Mouse (Mus musculus): ENCODE measurements around the gene Mgat5.

Gene Mgat5

GRCm38 (mm10) chr1:127217665-127218064 lies 12.8 kb downstream of the Mgat5 start:
- DNase-seq (ENCODE audit: low spot score): no peak

GRCm38 (mm10) chr1:127218182-127218581 lies 13.4 kb downstream of the Mgat5 start:
- no peak for DNase-seq (ENCODE audit: low spot score)

GRCm38 (mm10) chr1:127219161-127219560 lies 14.3 kb downstream of the Mgat5 start:
- DNase-seq (ENCODE audit: low spot score): no peak

GRCm38 (mm10) chr1:127219621-127220020 lies 14.8 kb downstream of the Mgat5 start:
- DNase-seq (ENCODE audit: low spot score): peak; percentile 29

GRCm38 (mm10) chr1:127221998-127222736 lies 17.4 kb downstream of the Mgat5 start:
- no peak for DNase-seq (ENCODE audit: low spot score)

GRCm38 (mm10) chr1:127225060-127225459 lies 20.2 kb downstream of the Mgat5 start:
- DNase-seq (ENCODE audit: low spot score): no peak

GRCm38 (mm10) chr1:127229011-127229410 lies 24.2 kb downstream of the Mgat5 start:
- DNase-seq (ENCODE audit: low spot score): no peak

GRCm38 (mm10) chr1:127230468-127230867 lies 25.7 kb downstream of the Mgat5 start:
- DNase-seq (ENCODE audit: low spot score): no peak

- DNase-seq (ENCODE audit: low spot score): no peak
These were observed 28.4 kb downstream of the Mgat5 start for GRCm38 (mm10) chr1:127233191-127233651.

- no peak for DNase-seq (ENCODE audit: low spot score)
These were observed 30.3 kb downstream of the Mgat5 start for GRCm38 (mm10) chr1:127235157-127235556.

GRCm38 (mm10) chr1:127236396-127236795 lies 31.6 kb downstream of the Mgat5 start:
- DNase-seq (ENCODE audit: low spot score): no peak

GRCm38 (mm10) chr1:127238871-127239314 lies 34.1 kb downstream of the Mgat5 start:
- no peak for DNase-seq (ENCODE audit: low spot score)

GRCm38 (mm10) chr1:127239914-127240313 lies 35.1 kb downstream of the Mgat5 start:
- DNase-seq (ENCODE audit: low spot score): no peak

- DNase-seq (ENCODE audit: low spot score): no peak
These were observed 37.5 kb downstream of the Mgat5 start for GRCm38 (mm10) chr1:127242151-127242887.

GRCm38 (mm10) chr1:127242888-127243588 lies 38.2 kb downstream of the Mgat5 start:
- no peak for DNase-seq (ENCODE audit: low spot score)

- no peak for DNase-seq (ENCODE audit: low spot score)
These were observed 39.4 kb downstream of the Mgat5 start for GRCm38 (mm10) chr1:127244054-127244770.

GRCm38 (mm10) chr1:127246158-127246557 lies 41.3 kb downstream of the Mgat5 start:
- no peak for DNase-seq (ENCODE audit: low spot score)

- peak; percentile 38 for DNase-seq (ENCODE audit: low spot score)
These were observed 43.6 kb downstream of the Mgat5 start for GRCm38 (mm10) chr1:127248433-127248832.

- DNase-seq (ENCODE audit: low spot score): no peak
These were observed 44.8 kb downstream of the Mgat5 start for GRCm38 (mm10) chr1:127249621-127250020.

GRCm38 (mm10) chr1:127250313-127250712 lies 45.5 kb downstream of the Mgat5 start:
- no peak for DNase-seq (ENCODE audit: low spot score)

GRCm38 (mm10) chr1:127251751-127252150 lies 46.9 kb downstream of the Mgat5 start:
- DNase-seq (ENCODE audit: low spot score): no peak

GRCm38 (mm10) chr1:127257005-127257404 lies 52.2 kb downstream of the Mgat5 start:
- no peak for DNase-seq (ENCODE audit: low spot score)

Measured in urinary bladder, postnatal 14 days (tissue).